Mouse (Mus musculus) macrophage (primary cell): Measurements from ENCODE around the gene Hyal3. TPM values are rescaled to one million over a fixed set of nuclear protein-coding genes. Genes with fewer than 3 reads are reported as not detected.
"Not testable (repeated sequence)": the region's sequence is repeated elsewhere in the genome, so short reads cannot be mapped to it uniquely, and the experiment has no call there.

Experiments used
- H3K27ac ChIP-seq: fragments of 350-480 bp; formaldehyde crosslinking; 2 replicates; pipeline ENCODE4 v1.9.0; 2021
- H3K36me3 ChIP-seq: fragments of 350-480 bp; formaldehyde crosslinking; 2 replicates; pipeline ENCODE4 v1.9.0; 2021; ENCODE audit errors: inconsistent target
- H3K4me3 ChIP-seq: fragments of 350-480 bp; formaldehyde crosslinking; 2 replicates; pipeline ENCODE4 v1.9.0; 2021; ENCODE audit errors: inconsistent target
- H3K79me2 ChIP-seq: fragments of 350-480 bp; formaldehyde crosslinking; 2 replicates; pipeline ENCODE4 v1.9.0; 2021; ENCODE audit errors: inconsistent target
- WGBS: methylation state at CpG from one replicate; pipeline ENCODE4 v1.1.7; 2026; ENCODE audit warnings: inconsistent platforms; ENCODE audit not compliant: missing documents; 5-methylcytosine and 5-hydroxymethylcytosine counted together
- polyA plus RNA-seq: library from polyadenylated mRNA; stranded (reverse); fragments of 250-400 nt; gene quantifications from 3 replicates; pipeline ENCODE4 v1.2.4, GENCODE M21; 2018; ENCODE audit warnings: inconsistent platforms

Hyal3 gene
- polyA plus RNA-seq, 1 experiment from 2014 or later: 0.43 TPM

DNA sequence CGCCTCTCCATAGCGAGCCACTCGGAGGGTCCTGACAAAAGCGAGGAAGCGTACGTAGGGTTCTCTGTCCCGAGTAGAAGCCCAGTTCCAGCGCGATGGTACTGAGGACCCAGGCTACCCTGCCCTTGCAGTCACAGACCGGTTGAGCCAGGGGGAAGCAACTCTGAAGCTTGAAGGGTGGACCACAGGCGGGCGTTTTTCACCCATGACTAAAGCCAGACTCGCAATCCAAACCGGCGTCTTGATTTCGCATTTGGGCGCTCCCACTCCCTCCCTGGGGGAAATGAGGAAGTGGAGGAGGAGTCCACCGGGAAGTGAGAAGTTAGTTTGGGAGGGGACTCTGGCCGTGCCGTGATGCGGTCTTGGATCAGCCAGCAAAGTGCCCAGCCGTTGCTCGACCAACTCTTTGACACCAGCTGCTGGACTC lies 25.6 kb upstream of the Hyal3 start:
- peaks cover 33% of the 10 kb centered on the region for H3K36me3 ChIP-seq
- peak overlapping the region; percentile 79 for H3K4me3 ChIP-seq
- under 1% methylated on average over 23 of the region's 23 CpGs for WGBS
- H3K27ac ChIP-seq: peak overlapping the region; percentile 95
- peaks cover 62% of the 10 kb centered on the region for H3K79me2 ChIP-seq

DNA sequence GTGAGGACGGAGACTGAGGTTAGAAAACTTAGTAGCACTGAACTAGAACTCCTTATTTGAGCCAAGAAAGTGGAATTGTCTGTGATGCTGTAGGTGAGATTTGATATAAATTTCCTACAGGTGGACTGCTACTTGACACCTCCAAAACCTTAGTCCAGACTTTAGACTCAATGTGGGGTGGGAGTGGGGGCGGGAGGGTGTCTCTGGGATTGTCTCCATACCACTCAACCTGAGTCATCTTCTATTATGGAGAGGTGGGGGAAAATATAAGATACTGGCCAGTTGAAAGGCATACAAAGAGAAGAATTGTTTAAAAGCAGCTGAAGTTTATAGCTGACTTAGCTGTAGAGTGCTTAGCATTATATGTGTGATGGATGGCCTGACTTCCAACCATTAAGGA lies 24.9 kb upstream of the Hyal3 start:
- H3K27ac ChIP-seq: peak overlapping the region; percentile 95
- WGBS: 25% methylated on average over 2 of the region's 2 CpGs

DNA sequence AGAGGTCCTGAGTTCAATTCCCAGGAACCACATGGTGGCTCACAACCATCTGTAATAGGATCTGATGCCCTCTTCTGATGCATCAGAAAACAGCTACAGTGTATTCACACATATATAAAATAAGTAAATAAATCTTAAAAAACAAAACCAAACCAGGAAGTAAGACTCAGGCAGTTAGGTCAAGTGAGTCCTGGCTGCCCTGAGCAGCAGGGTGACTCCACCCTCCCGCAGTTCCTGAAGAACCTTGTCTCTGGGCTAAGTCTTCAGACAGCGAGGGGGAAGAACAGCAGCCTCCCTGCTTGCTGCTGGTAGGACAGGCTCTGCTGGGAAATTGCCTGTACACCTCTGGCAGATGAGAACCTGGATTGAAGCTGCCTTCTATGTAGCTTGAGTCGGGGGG lies 24.3 kb upstream of the Hyal3 start:
- peak overlapping the region; percentile 79 for H3K4me3 ChIP-seq
- peak overlapping the region; percentile 95 for H3K27ac ChIP-seq
- 15% methylated on average over 3 of the region's 3 CpGs for WGBS
- H3K36me3 ChIP-seq: peaks cover 44% of the 10 kb centered on the region
- peaks cover 64% of the 10 kb centered on the region for H3K79me2 ChIP-seq

More for the DNA sequence above, 24.9 kb upstream of the Hyal3 start:
- H3K4me3 ChIP-seq: peak overlapping the region; percentile 79
- H3K36me3 ChIP-seq: peaks cover 38% of the 10 kb centered on the region
- peaks cover 64% of the 10 kb centered on the region for H3K79me2 ChIP-seq

- Histone ChIP-seq H3K79me2 (peaks cover 34% of the 10 kb centered on the region), H3K27ac (0 out of 2 replicates have a peak within 1 kb of the TSS, but pooled peaks have one; percentile 12), H3K4me3 (peak within 1 kb of the TSS; percentile 68), H3K36me3 (peaks cover 41% of the 10 kb centered on the region)
- WGBS: 0% methylated on average over 45 of the region's 46 CpGs
Measured at GRCm38 (mm10) chr9:107563029-107563581, 17.5 kb upstream of the Hyal3 start, which contains the start of gene Tusc2. Gene Tusc2, plus strand, starts transcription at chr9:107563255.

GRCm38 (mm10) chr9:107565556-107565955 lies 15.1 kb upstream of the Hyal3 start:
- H3K27ac ChIP-seq, H3K4me3 ChIP-seq: not testable (repeated sequence)
- 40% methylated on average over 4 of the region's 5 CpGs for WGBS
- Histone ChIP-seq H3K36me3 (peaks cover 18% of the 10 kb centered on the region), H3K79me2 (peaks cover 23% of the 10 kb centered on the region; the same call in 1 of the 2 replicates)

DNA sequence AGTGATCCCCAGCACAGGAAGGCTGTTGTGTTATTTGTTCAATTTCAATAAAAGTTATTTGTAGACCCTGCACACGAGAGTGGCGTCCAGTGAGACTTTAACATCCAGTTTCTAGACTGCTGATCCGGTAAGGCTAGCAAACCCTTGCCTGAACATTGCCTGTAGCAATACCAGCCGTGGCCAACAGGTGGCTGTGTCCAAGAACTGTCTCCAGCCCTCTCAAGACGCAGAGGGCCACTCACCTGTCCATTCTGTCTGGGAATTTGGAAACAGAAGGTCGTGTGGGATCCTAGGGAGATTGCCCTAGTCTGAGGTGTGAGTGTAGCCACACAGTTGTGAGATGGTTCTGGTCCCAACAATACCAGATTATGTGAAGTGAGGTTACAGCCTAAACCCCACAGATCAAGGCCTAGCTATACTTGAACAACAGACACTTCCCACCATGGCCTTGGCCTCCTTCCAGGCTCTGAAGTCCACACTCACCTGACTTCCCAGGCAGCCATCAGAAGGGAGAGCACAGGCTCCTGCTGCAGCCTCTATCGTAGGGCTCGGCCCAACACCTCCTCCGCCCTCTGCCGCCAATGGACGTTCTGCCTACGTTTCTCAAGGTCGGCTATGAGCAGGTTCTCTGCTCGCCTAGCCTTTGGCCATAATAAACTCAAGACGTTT lies 14.4 kb upstream of the Hyal3 start:
- Histone ChIP-seq H3K4me3 (no peak overlapping the region), H3K27ac (0 out of 2 replicates have a peak overlapping the region, but pooled peaks have one; percentile 8), H3K79me2 (peaks cover 24% of the 10 kb centered on the region; the same call in 1 of the 2 replicates), H3K36me3 (peaks cover 12% of the 10 kb centered on the region)
- WGBS: 63% methylated on average over 15 of the region's 15 CpGs

GRCm38 (mm10) chr9:107566855-107567254 lies 13.8 kb upstream of the Hyal3 start:
- WGBS: 62% methylated on average over 3 of the region's 3 CpGs
- Histone ChIP-seq H3K36me3 (peaks cover 6% of the 10 kb centered on the region; the same call in 1 of the 2 replicates), H3K4me3 (no peak overlapping the region), H3K27ac (0 out of 2 replicates have a peak overlapping the region, but pooled peaks have one; percentile 8), H3K79me2 (peaks cover 24% of the 10 kb centered on the region; the same call in 1 of the 2 replicates)

- peaks cover 10% of the 10 kb centered on the region; the same call in 1 of the 2 replicates for H3K36me3 ChIP-seq
- peaks cover 24% of the 10 kb centered on the region; the same call in 1 of the 2 replicates for H3K79me2 ChIP-seq
- WGBS: 71% methylated on average over 18 of the region's 18 CpGs
Measured at GRCm38 (mm10) chr9:107567702-107568319, 12.8 kb upstream of the Hyal3 start, which contains the start of gene Hyal2. Gene Hyal2, plus strand, starts transcription at chr9:107567945.

DNA sequence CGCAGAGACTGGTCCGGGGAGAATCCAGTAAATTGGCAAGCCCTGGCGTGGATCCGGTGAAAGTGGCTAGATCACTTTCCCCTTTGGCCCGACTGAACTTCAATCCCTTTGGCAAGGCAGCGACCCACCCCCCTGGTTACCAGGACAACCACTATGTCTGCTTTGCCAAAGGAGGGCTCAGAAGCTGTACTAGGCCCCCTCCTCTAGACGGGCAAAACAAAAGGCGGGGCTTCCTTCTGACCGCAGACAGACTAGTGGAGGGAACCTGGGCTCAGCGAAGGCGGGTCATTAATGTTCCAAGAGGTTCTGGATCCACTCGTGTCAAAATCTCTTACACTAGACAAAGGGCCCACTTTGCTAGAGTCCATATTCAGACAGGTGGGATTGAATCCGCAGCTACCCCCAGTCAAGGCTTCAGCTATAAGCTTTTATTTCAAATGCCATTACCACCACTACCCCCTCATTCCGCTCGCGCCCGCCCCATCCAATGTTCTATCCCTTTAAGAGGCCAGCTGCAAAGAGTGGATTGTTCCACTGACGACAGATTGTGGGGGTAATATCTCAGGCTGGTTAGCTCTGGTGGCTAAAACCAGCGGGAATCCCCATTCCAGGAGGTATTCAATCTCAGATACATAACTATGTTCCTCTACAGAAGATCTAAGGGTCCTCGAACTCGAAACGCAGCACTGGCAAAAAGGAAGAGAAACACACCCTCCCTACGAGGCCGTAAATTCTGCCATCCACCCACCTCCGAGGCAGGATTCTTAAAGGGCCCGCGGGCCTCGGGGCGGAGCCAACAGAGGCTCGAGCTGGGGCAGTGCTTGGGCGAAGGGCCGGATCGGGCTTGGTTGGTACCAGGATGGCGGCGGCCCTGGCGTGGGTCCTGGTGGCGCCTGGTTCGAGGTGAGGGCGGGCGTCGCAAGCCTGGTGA lies 12.0 kb upstream of the Hyal3 start:
- peaks cover 21% of the 10 kb centered on the region; the same call in 1 of the 2 replicates for H3K79me2 ChIP-seq
- peak overlapping the region; percentile 49 for H3K4me3 ChIP-seq
- peak overlapping the region; percentile 91 for H3K27ac ChIP-seq
- H3K36me3 ChIP-seq: peaks cover 10% of the 10 kb centered on the region; the same call in 1 of the 2 replicates
- WGBS: 4% methylated on average over 40 of the region's 41 CpGs

More at GRCm38 (mm10) chr9:107567702-107568319, 12.8 kb upstream of the Hyal3 start, which contains the start of gene Hyal2:
- peak within 1 kb of the TSS; percentile 49 for H3K4me3 ChIP-seq
- H3K27ac ChIP-seq: peak within 1 kb of the TSS; percentile 91

DNA sequence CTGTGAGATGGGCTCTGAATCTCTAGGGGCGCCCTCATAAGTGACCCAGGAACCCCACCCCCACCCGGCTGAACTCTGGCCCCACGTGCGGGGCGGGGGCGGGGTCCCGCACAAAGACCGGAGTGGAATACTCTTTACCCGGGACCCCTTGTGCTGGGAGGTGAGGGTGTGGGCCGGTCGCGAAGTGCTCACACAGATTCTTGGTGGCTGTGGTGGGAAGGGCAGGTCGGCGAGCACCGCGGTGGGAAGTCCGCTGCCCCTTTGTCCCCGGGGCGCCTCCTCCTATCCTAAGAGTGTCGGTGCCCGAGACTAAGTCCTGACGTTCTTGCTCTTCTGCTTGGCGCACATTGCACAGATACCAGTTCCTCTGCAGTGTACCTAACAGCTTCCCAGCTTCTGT lies 11.3 kb upstream of the Hyal3 start:
- peaks cover 10% of the 10 kb centered on the region; the same call in 1 of the 2 replicates for H3K36me3 ChIP-seq
- peak overlapping the region; percentile 91 for H3K27ac ChIP-seq
- under 1% methylated on average over 23 of the region's 23 CpGs for WGBS
- H3K4me3 ChIP-seq: peak overlapping the region; percentile 49
- H3K79me2 ChIP-seq: peaks cover 14% of the 10 kb centered on the region; the same call in 1 of the 2 replicates

DNA sequence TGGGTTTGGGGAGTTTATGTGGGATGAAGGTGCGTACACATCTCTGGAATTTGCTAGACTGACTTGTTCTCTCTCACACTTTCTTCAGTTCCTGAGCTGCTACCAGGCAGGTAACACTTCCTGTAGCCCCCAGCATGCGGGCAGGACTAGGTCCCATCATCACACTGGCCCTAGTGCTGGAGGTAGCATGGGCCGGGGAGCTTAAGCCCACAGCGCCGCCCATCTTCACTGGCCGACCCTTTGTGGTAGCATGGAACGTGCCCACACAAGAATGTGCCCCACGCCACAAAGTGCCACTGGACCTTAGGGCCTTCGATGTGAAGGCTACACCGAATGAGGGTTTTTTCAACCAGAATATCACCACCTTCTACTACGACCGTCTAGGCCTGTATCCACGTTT lies 10.6 kb upstream of the Hyal3 start:
- Histone ChIP-seq H3K36me3 (peaks cover 10% of the 10 kb centered on the region; the same call in 1 of the 2 replicates), H3K4me3 (peak overlapping the region; percentile 49), H3K79me2 (peaks cover 11% of the 10 kb centered on the region; the same call in 1 of the 2 replicates), H3K27ac (peak overlapping the region; percentile 91; the same call in 1 of the 2 replicates)
- 86% methylated on average over 13 of the region's 13 CpGs for WGBS

DNA sequence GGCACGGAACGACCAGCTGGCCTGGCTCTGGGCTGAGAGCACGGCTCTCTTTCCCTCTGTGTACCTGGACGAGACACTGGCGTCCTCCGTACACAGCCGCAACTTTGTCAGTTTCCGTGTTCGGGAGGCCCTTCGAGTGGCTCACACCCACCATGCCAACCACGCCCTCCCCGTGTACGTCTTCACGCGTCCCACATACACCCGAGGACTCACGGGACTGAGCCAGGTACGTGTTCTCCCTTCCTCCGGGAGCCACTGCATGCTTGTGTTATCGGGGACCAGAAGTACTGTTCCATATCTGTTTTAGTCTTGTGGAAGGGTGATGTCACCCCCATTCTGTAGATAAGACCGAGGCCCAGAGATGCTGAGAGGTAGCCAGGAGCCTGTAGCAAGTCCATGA lies 9.8 kb upstream of the Hyal3 start:
- peaks cover 11% of the 10 kb centered on the region; the same call in 1 of the 2 replicates for H3K79me2 ChIP-seq
- H3K4me3 ChIP-seq: no peak overlapping the region
- H3K27ac ChIP-seq: no peak overlapping the region
- WGBS: 96% methylated on average over 20 of the region's 21 CpGs
- peaks cover 10% of the 10 kb centered on the region; the same call in 1 of the 2 replicates for H3K36me3 ChIP-seq

GRCm38 (mm10) chr9:107571534-107572326 lies 8.9 kb upstream of the Hyal3 start:
- Histone ChIP-seq H3K36me3 (peaks cover 10% of the 10 kb centered on the region; the same call in 1 of the 2 replicates), H3K27ac (no peak overlapping the region), H3K79me2 (peaks cover 11% of the 10 kb centered on the region; the same call in 1 of the 2 replicates), H3K4me3 (no peak overlapping the region)
- WGBS: 95% methylated on average over 22 of the region's 22 CpGs
